Mouse (Mus musculus) embryonic facial prominence, embryonic 11.5 days (tissue): ENCODE results near the gene Stxbp6. TPM values are rescaled to one million over a fixed set of nuclear protein-coding genes. Genes with fewer than 3 reads are reported as not detected.

Experiments used
- ATAC-seq: fragments of 200-750 bp; cut with Nextera tagmentation; replicated peaks from 2 replicates; pipeline ENCODE4 v1.8.0; 2017; ENCODE audit warnings: low read depth; ENCODE audit not compliant: insufficient number of reproducible peaks, low FRiP score, low TSS enrichment
- DNase-seq: peaks from one replicate; pipeline ENCODE4 v3.0.0-alpha.2; 2015; ENCODE audit warnings: low spot score
- H3K27ac ChIP-seq: fragments of 300-500 bp; sonication (generic); replicated peaks from 2 replicates; pipeline ENCODE4 v1.5.1; 2014; ENCODE audit warnings: mild to moderate bottlenecking, low read depth, low read length, control low read depth
- H3K27me3 ChIP-seq: fragments of 300-500 bp; sonication (generic); 2 replicates; pipeline ENCODE4 v1.6.1; 2014; ENCODE audit warnings: mild to moderate bottlenecking, low read length, moderate library complexity, mixed read lengths; ENCODE audit not compliant: control insufficient read depth, insufficient read depth
- H3K36me3 ChIP-seq: fragments of 300-500 bp; sonication (generic); replicated peaks from 2 replicates; pipeline ENCODE4 v1.6.1; 2014; ENCODE audit warnings: low read depth, mild to moderate bottlenecking, low read length, moderate library complexity, mixed read lengths; ENCODE audit not compliant: control insufficient read depth, insufficient read depth
- H3K4me1 ChIP-seq: fragments of 300-500 bp; sonication (generic); 2 replicates; pipeline ENCODE4 v1.6.1; 2014; ENCODE audit warnings: low read length, mixed read lengths; ENCODE audit not compliant: control insufficient read depth, insufficient read depth
- H3K4me2 ChIP-seq: fragments of 300-500 bp; sonication (generic); 2 replicates; pipeline ENCODE4 v1.6.1; 2014; ENCODE audit warnings: low read depth, mild to moderate bottlenecking, control low read depth, low read length, moderate library complexity
- H3K4me3 ChIP-seq: fragments of 300-500 bp; sonication (generic); 2 replicates; pipeline ENCODE4 v1.5.1; 2014; ENCODE audit warnings: low read depth, low read length, control low read depth
- H3K9ac ChIP-seq: fragments of 300-500 bp; sonication (generic); replicated peaks from 2 replicates; pipeline ENCODE4 v1.6.1; 2014; ENCODE audit warnings: mild to moderate bottlenecking, control low read depth, low read length
- H3K9me3 ChIP-seq: fragments of 300-500 bp; sonication (generic); replicated peaks from 2 replicates; pipeline ENCODE4 v1.6.1; 2016; ENCODE audit warnings: mild to moderate bottlenecking, low read length, inconsistent platforms, mixed read lengths; ENCODE audit not compliant: control insufficient read depth
- WGBS: fragments of 180-500 bp; shearing (Covaris S2); extraction: QIAGEN DNeasy Blood & Tissue Kit; methylation state at CpG from one replicate; pipeline ENCODE4 v1.1.7; 2014; 5-methylcytosine and 5-hydroxymethylcytosine counted together
- polyA plus RNA-seq: library from polyadenylated mRNA; unstranded; fragments of >200 nt; fragmentation: Nextera tagmentation; extraction: Ambion mirVana; gene quantifications from 2 replicates; pipeline ENCODE4 v1.2.1, GENCODE M21; 2014

Stxbp6 gene
- polyA plus RNA-seq, 1 experiment from 2014 or later, result 8.9 TPM

DNA sequence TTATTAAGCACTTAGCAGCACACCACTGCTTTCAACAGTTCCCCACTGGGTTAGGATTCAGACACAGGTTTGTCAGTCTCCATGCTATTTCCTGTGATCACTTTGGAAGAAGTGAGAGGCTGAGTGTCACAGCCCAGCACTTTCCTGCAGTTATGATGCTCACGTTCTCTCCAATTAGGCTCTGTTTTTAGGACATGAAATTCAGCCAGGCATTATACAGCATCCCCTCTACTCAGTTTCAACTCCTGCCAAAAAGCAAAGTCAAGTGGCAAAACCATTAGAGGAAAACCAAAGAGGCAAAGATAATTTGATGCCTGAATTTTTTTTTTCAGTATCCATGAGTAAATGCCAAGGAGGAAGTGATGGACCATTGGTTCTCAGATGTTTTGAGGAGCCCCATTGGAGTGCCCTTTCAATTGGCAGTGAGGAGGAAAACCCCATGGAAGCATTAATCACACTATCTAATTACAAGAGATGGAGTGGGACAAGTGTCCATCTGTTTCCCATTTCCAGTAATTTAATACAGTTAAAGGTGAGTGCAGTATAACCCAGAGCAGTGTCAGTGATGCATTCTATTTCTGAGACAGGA lies 238.5 kb downstream of the Stxbp6 start:
- WGBS, result 52% methylated on average over 1 of the region's 1 CpGs
- Histone ChIP-seq H3K9ac (no peak overlapping the region), H3K4me1 (no peaks in the 10 kb centered on the region), H3K27ac (no peak overlapping the region), H3K4me2 (no peak overlapping the region), H3K36me3 (no peaks in the 10 kb centered on the region), H3K4me3 (no peak overlapping the region), H3K9me3 (no peaks in the 10 kb centered on the region), H3K27me3 (no peaks in the 10 kb centered on the region)
- ATAC-seq (no peak), DNase-seq (no peak)

- Histone ChIP-seq H3K4me2 (no peak overlapping the region), H3K9me3 (no peaks in the 10 kb centered on the region), H3K27ac (no peak overlapping the region), H3K4me1 (no peaks in the 10 kb centered on the region), H3K27me3 (no peaks in the 10 kb centered on the region), H3K36me3 (no peaks in the 10 kb centered on the region), H3K4me3 (no peak overlapping the region), H3K9ac (no peak overlapping the region)
- no peak for ATAC-seq
- 80% methylated on average over 2 of the region's 2 CpGs for WGBS
- no peak for DNase-seq
Observed at GRCm38 (mm10) chr12:44811895-44812294, 262.6 kb downstream of the Stxbp6 start.

DNA sequence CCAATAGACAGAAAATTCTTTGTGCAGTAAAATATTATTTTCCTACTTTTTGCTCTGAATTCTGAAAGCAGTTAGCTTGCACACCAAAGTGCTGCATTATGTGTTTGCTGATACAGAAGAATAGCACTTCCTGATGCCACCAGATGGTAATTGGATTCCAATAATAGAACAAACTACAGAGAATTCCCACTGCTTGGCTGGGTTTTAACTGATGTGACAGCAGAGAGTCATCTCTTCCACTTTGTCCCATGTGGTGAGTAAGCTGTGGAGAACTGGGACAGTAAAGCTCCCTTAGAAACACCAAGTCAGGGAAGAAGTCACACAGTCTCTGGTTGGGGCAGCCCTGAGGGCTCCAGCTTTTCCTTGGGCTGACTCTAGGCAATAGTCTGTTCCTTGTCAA lies 270.3 kb downstream of the Stxbp6 start:
- H3K9me3 ChIP-seq, result no peaks in the 10 kb centered on the region
- H3K4me1 ChIP-seq, result no peaks in the 10 kb centered on the region
- no peak for DNase-seq
- H3K27ac ChIP-seq, result no peak overlapping the region
- no peak overlapping the region for H3K9ac ChIP-seq
- no peak overlapping the region for H3K4me3 ChIP-seq
- H3K27me3 ChIP-seq, result no peaks in the 10 kb centered on the region
- ATAC-seq, result no peak
- no peak overlapping the region for H3K4me2 ChIP-seq
- H3K36me3 ChIP-seq, result no peaks in the 10 kb centered on the region
